Mouse (Mus musculus) heart, embryonic 16.5 days (tissue): ENCODE data around the gene Bend5. TPM values are rescaled to one million over a fixed set of nuclear protein-coding genes. Genes with fewer than 3 reads are reported as not detected.

ENCODE experiments used
- ATAC-seq: fragments of 200-750 bp; cut with Nextera tagmentation; replicated peaks from 2 replicates; pipeline ENCODE4 v1.8.0; 2017; ENCODE audit warnings: moderate number of reproducible peaks; ENCODE audit not compliant: insufficient read depth, low FRiP score; ENCODE audit errors: extremely low read depth
- H3K27ac ChIP-seq: fragments of 300-500 bp; sonication (generic); 2 replicates; pipeline ENCODE4 v1.5.1; 2014; ENCODE audit warnings: mild to moderate bottlenecking, low read length, control low read depth, moderate library complexity
- H3K27me3 ChIP-seq: fragments of 300-500 bp; sonication (generic); 2 replicates; pipeline ENCODE4 v1.6.1; 2014; ENCODE audit warnings: low read length, mixed read lengths; ENCODE audit not compliant: control insufficient read depth, insufficient read depth
- H3K36me3 ChIP-seq: fragments of 300-500 bp; sonication (generic); 2 replicates; pipeline ENCODE4 v1.6.1; 2014; ENCODE audit not compliant: control insufficient read depth, insufficient read depth
- H3K4me1 ChIP-seq: fragments of 300-500 bp; sonication (generic); 2 replicates; pipeline ENCODE4 v1.6.1; 2014; ENCODE audit warnings: low read length, mixed read lengths; ENCODE audit not compliant: control insufficient read depth, insufficient read depth
- H3K4me2 ChIP-seq: fragments of 300-500 bp; sonication (generic); 2 replicates; pipeline ENCODE4 v1.6.1; 2014; ENCODE audit warnings: low read depth, mild to moderate bottlenecking, control low read depth, low read length
- H3K4me3 ChIP-seq: fragments of 300-500 bp; sonication (generic); 2 replicates; pipeline ENCODE4 v1.5.1; 2014; ENCODE audit warnings: mild to moderate bottlenecking, control low read depth, low read length
- H3K9ac ChIP-seq: fragments of 300-500 bp; sonication (generic); 2 replicates; pipeline ENCODE4 v1.6.1; 2014; ENCODE audit warnings: low read length, control low read depth
- H3K9me3 ChIP-seq: fragments of 300-500 bp; sonication (generic); replicated peaks from 2 replicates; pipeline ENCODE4 v1.6.1; 2016; ENCODE audit warnings: low read length; ENCODE audit not compliant: control insufficient read depth
- WGBS: fragments of 180-500 bp; shearing (Covaris S2); extraction: QIAGEN DNeasy Blood & Tissue Kit; methylation state at CpG from one replicate; pipeline ENCODE4 v1.1.7; 2014; 5-methylcytosine and 5-hydroxymethylcytosine counted together
- polyA plus RNA-seq: library from polyadenylated mRNA; unstranded; fragments of >200 nt; fragmentation: Nextera tagmentation; extraction: Ambion mirVana; gene quantifications from 2 replicates; pipeline ENCODE4 v1.2.1, GENCODE M21; 2015

The Bend5 gene
- polyA plus RNA-seq, 1 experiment from 2014 or later: 18.0 TPM

- H3K4me3 ChIP-seq: no peak overlapping the region
- H3K9me3 ChIP-seq: no peaks in the 10 kb centered on the region
- H3K4me1 ChIP-seq: no peaks in the 10 kb centered on the region
- 66% methylated on average over 2 of the region's 2 CpGs for WGBS
- ATAC-seq: no peak
- no peaks in the 10 kb centered on the region for H3K36me3 ChIP-seq
- no peaks in the 10 kb centered on the region for H3K27me3 ChIP-seq
- H3K4me2 ChIP-seq: no peak overlapping the region
- H3K27ac ChIP-seq: no peak overlapping the region; the same call in 1 of the 2 replicates
- H3K9ac ChIP-seq: no peak overlapping the region
Measured at GRCm38 (mm10) chr4:111467293-111467773, 52.5 kb downstream of the Bend5 start.

GRCm38 (mm10) chr4:111467796-111468195, 53.0 kb downstream of the Bend5 start:
- no peak overlapping the region for H3K9ac ChIP-seq
- H3K27ac ChIP-seq: no peak overlapping the region; the same call in 1 of the 2 replicates
- WGBS: 81% methylated on average over 4 of the region's 4 CpGs
- no peaks in the 10 kb centered on the region for H3K27me3 ChIP-seq
- H3K4me1 ChIP-seq: no peaks in the 10 kb centered on the region
- H3K4me2 ChIP-seq: no peak overlapping the region
- no peak for ATAC-seq
- no peaks in the 10 kb centered on the region for H3K9me3 ChIP-seq
- no peaks in the 10 kb centered on the region for H3K36me3 ChIP-seq
- no peak overlapping the region for H3K4me3 ChIP-seq

GRCm38 (mm10) chr4:111469847-111470246, 55.0 kb downstream of the Bend5 start:
- ATAC-seq: no peak
- H3K4me2 ChIP-seq: no peak overlapping the region
- 67% methylated on average over 2 of the region's 2 CpGs for WGBS
- no peaks in the 10 kb centered on the region for H3K36me3 ChIP-seq
- no peak overlapping the region for H3K4me3 ChIP-seq
- no peaks in the 10 kb centered on the region for H3K4me1 ChIP-seq
- no peaks in the 10 kb centered on the region for H3K9me3 ChIP-seq
- no peak overlapping the region for H3K9ac ChIP-seq
- no peak overlapping the region for H3K27ac ChIP-seq
- no peaks in the 10 kb centered on the region for H3K27me3 ChIP-seq

- H3K4me2 ChIP-seq: no peak overlapping the region
- H3K27me3 ChIP-seq: no peaks in the 10 kb centered on the region
- WGBS: 77% methylated on average over 3 of the region's 3 CpGs
- H3K4me3 ChIP-seq: no peak overlapping the region
- H3K27ac ChIP-seq: no peak overlapping the region
- H3K9ac ChIP-seq: no peak overlapping the region
- no peaks in the 10 kb centered on the region for H3K9me3 ChIP-seq
- ATAC-seq: no peak
- H3K4me1 ChIP-seq: no peaks in the 10 kb centered on the region
- H3K36me3 ChIP-seq: no peaks in the 10 kb centered on the region
Measured at GRCm38 (mm10) chr4:111471726-111472125, 56.9 kb downstream of the Bend5 start.

- 77% methylated on average over 3 of the region's 3 CpGs for WGBS
- no peak overlapping the region for H3K27ac ChIP-seq
Measured at GRCm38 (mm10) chr4:111472511-111472910, 57.7 kb downstream of the Bend5 start.

GRCm38 (mm10) chr4:111473014-111473413, 58.2 kb downstream of the Bend5 start:
- Histone ChIP-seq H3K27me3 (no peaks in the 10 kb centered on the region), H3K27ac (no peak overlapping the region), H3K9me3 (no peaks in the 10 kb centered on the region), H3K36me3 (no peaks in the 10 kb centered on the region), H3K4me2 (no peak overlapping the region), H3K4me1 (no peaks in the 10 kb centered on the region), H3K9ac (no peak overlapping the region), H3K4me3 (no peak overlapping the region)
- no peak for ATAC-seq
- 81% methylated on average over 1 of the region's 1 CpGs for WGBS

More at GRCm38 (mm10) chr4:111472511-111472910, 57.7 kb downstream of the Bend5 start:
- ATAC-seq: no peak
- Histone ChIP-seq H3K4me2 (no peak overlapping the region), H3K9me3 (no peaks in the 10 kb centered on the region), H3K27me3 (no peaks in the 10 kb centered on the region), H3K4me1 (no peaks in the 10 kb centered on the region), H3K4me3 (no peak overlapping the region), H3K36me3 (no peaks in the 10 kb centered on the region), H3K9ac (no peak overlapping the region)

GRCm38 (mm10) chr4:111475374-111475971, 60.7 kb downstream of the Bend5 start:
- no peak overlapping the region for H3K27ac ChIP-seq
- no peak overlapping the region for H3K9ac ChIP-seq
- no peak for ATAC-seq
- H3K4me1 ChIP-seq: no peaks in the 10 kb centered on the region
- H3K27me3 ChIP-seq: no peaks in the 10 kb centered on the region
- WGBS: 78% methylated on average over 10 of the region's 10 CpGs
- H3K9me3 ChIP-seq: no peaks in the 10 kb centered on the region
- H3K4me3 ChIP-seq: no peak overlapping the region
- no peaks in the 10 kb centered on the region for H3K36me3 ChIP-seq
- no peak overlapping the region for H3K4me2 ChIP-seq

GRCm38 (mm10) chr4:111477507-111477906, 62.7 kb downstream of the Bend5 start:
- Histone ChIP-seq H3K4me1 (no peaks in the 10 kb centered on the region), H3K36me3 (no peaks in the 10 kb centered on the region), H3K9ac (no peak overlapping the region), H3K27ac (no peak overlapping the region), H3K9me3 (no peaks in the 10 kb centered on the region), H3K4me2 (no peak overlapping the region), H3K4me3 (no peak overlapping the region), H3K27me3 (no peaks in the 10 kb centered on the region; the same call in 1 of the 2 replicates)
- ATAC-seq: no peak
- whole genome bisulfite sequencing: 39% methylated on average over 4 of the region's 4 CpGs

GRCm38 (mm10) chr4:111483499-111483898, 68.7 kb downstream of the Bend5 start:
- H3K27me3 ChIP-seq: no peaks in the 10 kb centered on the region; the same call in 1 of the 2 replicates
- no peak overlapping the region for H3K4me2 ChIP-seq
- no peaks in the 10 kb centered on the region for H3K36me3 ChIP-seq
- H3K4me1 ChIP-seq: no peaks in the 10 kb centered on the region
- H3K4me3 ChIP-seq: no peak overlapping the region
- H3K27ac ChIP-seq: no peak overlapping the region
- H3K9me3 ChIP-seq: no peaks in the 10 kb centered on the region
- 66% methylated on average over 5 of the region's 5 CpGs for whole genome bisulfite sequencing
- no peak for ATAC-seq
- no peak overlapping the region for H3K9ac ChIP-seq
